Mouse (Mus musculus) cerebellum, postnatal 14 days (tissue): Measurements from ENCODE around the gene Btbd35f16.
"Not testable (repeated sequence)": the region's sequence is repeated elsewhere in the genome, so short reads cannot be mapped to it uniquely, and the experiment has no call there.

ENCODE experiments used
- DNase-seq, 2 experiments: peaks; one replicate each; pipeline ENCODE4 v3.0.0; 2021; ENCODE audit warnings: mixed read lengths in 2 of 2

The Btbd35f16 gene

DNA sequence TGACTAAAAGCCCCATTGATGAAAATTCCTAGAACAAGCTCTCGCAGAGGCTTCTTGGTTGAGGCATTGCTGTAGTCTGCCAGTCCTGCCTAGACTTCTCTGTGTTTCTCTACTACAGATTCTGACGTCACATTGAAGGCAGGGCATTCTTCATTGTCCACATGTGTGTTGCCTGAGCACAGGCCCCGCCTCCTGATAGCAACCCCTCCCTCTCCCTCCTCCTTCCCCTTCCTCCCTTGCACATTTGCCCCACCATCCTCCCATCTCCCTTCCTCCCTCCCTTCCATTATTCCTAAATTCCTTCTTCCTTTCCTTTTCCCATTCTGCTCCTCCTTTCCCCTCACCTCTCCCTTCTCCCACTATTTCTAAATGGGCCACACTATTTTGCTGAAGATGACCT, at the start of gene Btbd35f16:
Btbd35f16 (minus strand) TSS at position 101 of the 400 bp plus-strand sequence.
- not testable (repeated sequence) for DNase-seq
